Mouse (Mus musculus) lung, postnatal 0 days (tissue): ENCODE measurements around the gene Mcrip2. TPM values are rescaled to one million over a fixed set of nuclear protein-coding genes. Genes with fewer than 3 reads are reported as not detected.

Experiments used
- ATAC-seq: fragments of 200-750 bp; cut with Nextera tagmentation; 2 replicates; pipeline ENCODE4 v1.8.0; 2017; ENCODE audit warnings: moderate library complexity
- DNase-seq: peaks from one replicate; pipeline ENCODE4 v3.0.0-alpha.2; 2016; ENCODE audit warnings: low spot score
- H3K27ac ChIP-seq: fragments of 300-500 bp; sonication (generic); 2 replicates; pipeline ENCODE4 v1.5.1; 2014; ENCODE audit warnings: antibody characterized with exemption, mild to moderate bottlenecking, low read length, mixed read lengths
- H3K27me3 ChIP-seq: fragments of 300-500 bp; sonication (generic); replicated peaks from 2 replicates; pipeline ENCODE4 v1.6.1; 2014; ENCODE audit warnings: low read length, mixed read lengths; ENCODE audit not compliant: insufficient read depth
- H3K36me3 ChIP-seq: fragments of 300-500 bp; sonication (generic); 2 replicates; pipeline ENCODE4 v1.6.1; 2014; ENCODE audit warnings: low read length, mixed read lengths; ENCODE audit not compliant: insufficient read depth
- H3K4me1 ChIP-seq: fragments of 300-500 bp; sonication (generic); 2 replicates; pipeline ENCODE4 v1.6.1; 2014; ENCODE audit warnings: antibody characterized with exemption, low read depth, low read length, mixed read lengths; ENCODE audit not compliant: insufficient read depth
- H3K4me2 ChIP-seq: fragments of 300-500 bp; sonication (generic); replicated peaks from 2 replicates; pipeline ENCODE4 v1.6.1; 2014; ENCODE audit warnings: low read depth, mild to moderate bottlenecking, low read length, moderate library complexity, mixed read lengths
- H3K4me3 ChIP-seq: fragments of 300-500 bp; sonication (generic); 2 replicates; pipeline ENCODE4 v1.5.1; 2014; ENCODE audit warnings: low read depth, low read length
- H3K9ac ChIP-seq: fragments of 300-500 bp; sonication (generic); replicated peaks from 2 replicates; pipeline ENCODE4 v1.6.1; 2014; ENCODE audit warnings: low read depth, mild to moderate bottlenecking
- H3K9me3 ChIP-seq: fragments of 300-500 bp; sonication (generic); 2 replicates; pipeline ENCODE4 v1.6.1; 2016; ENCODE audit warnings: low read length, mixed read lengths
- CTCF ChIP-seq: IDR thresholded peaks from 2 replicates; pipeline ENCODE4 v1.5.1; 2016; ENCODE audit warnings: antibody characterized with exemption, mild to moderate bottlenecking
- EP300 ChIP-seq: IDR thresholded peaks from 2 replicates; pipeline ENCODE4 v1.6.1; 2016; ENCODE audit warnings: antibody characterized with exemption, mild to moderate bottlenecking, control low read depth
- WGBS: fragments of 180-500 bp; shearing (Covaris S2); extraction: QIAGEN DNeasy Blood & Tissue Kit; methylation state at CpG from one replicate; pipeline ENCODE4 v1.1.7; 2014; 5-methylcytosine and 5-hydroxymethylcytosine counted together
- polyA plus RNA-seq: library from polyadenylated mRNA; unstranded; fragments of >200 nt; fragmentation: Nextera tagmentation; extraction: Ambion mirVana; gene quantifications from 2 replicates; pipeline ENCODE4 v1.2.1, GENCODE M21; 2015

The Mcrip2 gene
- polyA plus RNA-seq, 1 experiment from 2014 or later: 19.5 TPM

- Histone ChIP-seq H3K4me1 (peaks cover 37% of the 10 kb centered on the region), H3K27ac (peak overlapping the region; percentile 82), H3K4me2 (peak overlapping the region; percentile 84), H3K9me3 (no peaks in the 10 kb centered on the region), H3K4me3 (peak overlapping the region; percentile 55), H3K9ac (peak overlapping the region; percentile 66), H3K36me3 (0 out of 2 replicates have a peak, but pooled peaks cover 11% of the 10 kb centered on the region), H3K27me3 (no peaks in the 10 kb centered on the region)
- TF ChIP-seq EP300 (no peak), CTCF (no peak)
- 44% methylated on average over 21 of the region's 21 CpGs for WGBS
- no peak for ATAC-seq
- no peak for DNase-seq
Observed at GRCm38 (mm10) chr17:25831451-25832281, 36.9 kb downstream of the Mcrip2 start.

- H3K9me3 ChIP-seq: no peaks in the 10 kb centered on the region
- peaks cover 35% of the 10 kb centered on the region for H3K4me1 ChIP-seq
- no peak overlapping the region for H3K4me3 ChIP-seq
- H3K9ac ChIP-seq: no peak overlapping the region
- 85% methylated on average over 14 of the region's 14 CpGs for WGBS
- DNase-seq (no peak), ATAC-seq (no peak)
- TF ChIP-seq EP300 (no peak), CTCF (no peak)
- H3K36me3 ChIP-seq: 0 out of 2 replicates have a peak, but pooled peaks cover 11% of the 10 kb centered on the region
- H3K27ac ChIP-seq: no peak overlapping the region
- H3K4me2 ChIP-seq: no peak overlapping the region; the same call in 1 of the 2 replicates
- H3K27me3 ChIP-seq: no peaks in the 10 kb centered on the region
Observed at GRCm38 (mm10) chr17:25830806-25831431, 37.6 kb downstream of the Mcrip2 start.

- 83% methylated on average over 4 of the region's 4 CpGs for WGBS
- Histone ChIP-seq H3K36me3 (0 out of 2 replicates have a peak, but pooled peaks cover 11% of the 10 kb centered on the region), H3K4me3 (no peak overlapping the region), H3K4me1 (peaks cover 35% of the 10 kb centered on the region), H3K9ac (no peak overlapping the region), H3K27me3 (no peaks in the 10 kb centered on the region), H3K9me3 (no peaks in the 10 kb centered on the region), H3K27ac (no peak overlapping the region), H3K4me2 (0 out of 2 replicates have a peak overlapping the region, but pooled peaks have one; percentile 85)
- DNase-seq (no peak), ATAC-seq (no peak)
- TF ChIP-seq EP300: no peak
- no peak for TF ChIP-seq CTCF
Observed at GRCm38 (mm10) chr17:25830200-25830753, 38.3 kb downstream of the Mcrip2 start.

GRCm38 (mm10) chr17:25829558-25830017 lies 39.0 kb downstream of the Mcrip2 start:
- peak overlapping the region; percentile 50 for H3K9ac ChIP-seq
- ATAC-seq: no peak
- no peaks in the 10 kb centered on the region for H3K27me3 ChIP-seq
- H3K4me2 ChIP-seq: peak overlapping the region; percentile 85
- WGBS: 28% methylated on average over 8 of the region's 8 CpGs
- TF ChIP-seq EP300: no peak
- TF ChIP-seq CTCF: no peak
- peaks cover 35% of the 10 kb centered on the region for H3K4me1 ChIP-seq
- DNase-seq: no peak
- H3K27ac ChIP-seq: peak overlapping the region; percentile 86
- peak overlapping the region; percentile 52 for H3K4me3 ChIP-seq
- no peaks in the 10 kb centered on the region for H3K9me3 ChIP-seq
- 0 out of 2 replicates have a peak, but pooled peaks cover 11% of the 10 kb centered on the region for H3K36me3 ChIP-seq

- Histone ChIP-seq H3K27me3 (no peaks in the 10 kb centered on the region), H3K36me3 (0 out of 2 replicates have a peak, but pooled peaks cover 11% of the 10 kb centered on the region), H3K9ac (peak within 1 kb of the TSS; percentile 50), H3K27ac (peak within 1 kb of the TSS; percentile 86), H3K4me2 (peak within 1 kb of the TSS; percentile 85), H3K9me3 (no peaks in the 10 kb centered on the region), H3K4me3 (peak within 1 kb of the TSS; percentile 52), H3K4me1 (peaks cover 35% of the 10 kb centered on the region)
- DNase-seq (peak; percentile 87), ATAC-seq (peak; percentile 13)
- TF ChIP-seq CTCF (peak; percentile 60), EP300 (no peak)
- 1% methylated on average over 32 of the region's 32 CpGs for WGBS
Observed at GRCm38 (mm10) chr17:25828712-25829557, 39.6 kb downstream of the Mcrip2 start, which contains the start of gene Jmjd8. Gene Jmjd8, plus strand, starts transcription at chr17:25828867.
